Mouse (Mus musculus): ENCODE data around the gene Hspa4.
"Not testable (repeated sequence)": the region's sequence is repeated elsewhere in the genome, so short reads cannot be mapped to it uniquely, and the experiment has no call there.

Gene Hspa4

DNA sequence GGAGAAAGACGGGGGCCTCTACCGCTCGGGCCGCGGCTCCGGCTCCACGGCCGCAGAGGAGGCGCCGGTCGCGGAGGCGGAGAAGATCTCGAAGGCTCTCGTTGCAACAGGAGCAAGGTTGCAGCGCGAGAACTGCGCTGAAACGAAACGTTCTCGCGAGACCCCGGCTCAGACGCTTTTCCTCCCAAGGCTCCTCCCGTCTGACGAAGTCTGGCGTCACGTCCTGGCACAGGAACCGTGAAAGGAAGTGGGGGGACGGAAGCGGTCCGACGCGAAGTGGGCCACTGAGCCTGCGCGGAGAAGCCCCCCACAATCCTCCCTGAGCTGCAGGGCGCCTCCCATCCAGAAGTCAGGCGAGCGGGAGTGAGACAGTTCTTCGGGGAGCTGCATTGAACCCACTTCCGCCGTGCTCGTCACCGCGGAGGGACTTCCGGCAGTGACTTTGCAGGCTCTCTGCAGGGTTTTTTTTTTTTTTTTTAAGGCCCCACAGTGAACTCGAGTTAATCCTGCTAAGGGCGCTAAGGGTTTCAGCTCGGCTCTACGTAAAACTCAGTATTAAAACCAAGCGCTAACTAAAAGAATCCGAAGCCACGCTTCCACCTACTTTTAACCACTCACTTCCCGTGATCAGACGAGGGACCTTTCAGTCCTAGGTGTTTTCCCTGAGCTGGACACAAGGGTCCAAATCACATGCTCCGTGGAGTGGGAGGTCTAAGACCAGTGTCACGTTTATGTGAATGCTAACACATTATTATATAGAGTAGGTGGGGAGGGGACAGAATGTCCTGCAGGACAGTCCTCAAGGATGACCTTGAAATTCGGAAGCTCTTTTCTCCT is at the start of gene Hspa4:
TSS of gene Hspa4 (minus strand) at position 128 of the 837 bp plus-strand sequence.
- peak; percentile 99 for DNase-seq

DNA sequence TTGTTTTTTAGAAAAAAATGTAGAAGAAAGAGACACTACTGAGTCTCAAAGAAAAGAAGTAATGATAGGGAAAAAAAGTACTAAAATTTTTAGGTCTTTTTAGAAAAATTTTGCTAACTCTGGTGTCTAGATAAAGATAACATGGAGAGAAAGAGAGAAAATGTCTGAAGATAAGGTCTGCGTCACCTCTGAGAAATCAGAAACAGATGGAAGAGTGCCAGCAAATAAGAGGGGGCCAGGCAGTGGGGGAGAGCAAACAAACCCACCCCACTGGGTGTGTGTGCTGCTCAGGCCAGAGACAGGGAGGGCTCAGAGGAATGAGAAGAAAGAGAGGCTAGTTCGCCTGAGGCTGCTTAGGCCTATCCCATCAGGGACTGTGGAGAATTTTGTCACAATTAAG is 45.5 kb upstream of the Hspa4 start:
- DNase-seq = no peak

DNA sequence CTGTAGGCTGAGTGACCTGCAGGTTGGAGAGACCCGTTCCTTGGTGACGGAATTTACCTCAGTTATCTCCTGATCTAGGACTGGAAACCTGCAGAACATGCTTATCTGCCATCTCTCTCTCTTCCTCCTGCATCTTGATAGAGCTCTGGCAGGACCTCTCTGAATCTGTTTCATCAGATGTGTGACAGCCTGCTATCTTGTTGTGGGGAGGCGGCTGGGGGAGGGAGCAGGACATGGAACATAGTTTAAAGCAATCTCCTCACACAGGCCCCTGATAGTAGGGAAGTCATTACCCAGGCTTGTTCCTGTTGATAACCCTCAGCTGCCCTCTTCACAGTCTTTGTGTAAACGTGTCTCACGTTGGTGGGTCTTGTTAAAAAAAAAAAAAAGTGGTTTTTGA is 45.1 kb upstream of the Hspa4 start:
- DNase-seq = no peak

DNA sequence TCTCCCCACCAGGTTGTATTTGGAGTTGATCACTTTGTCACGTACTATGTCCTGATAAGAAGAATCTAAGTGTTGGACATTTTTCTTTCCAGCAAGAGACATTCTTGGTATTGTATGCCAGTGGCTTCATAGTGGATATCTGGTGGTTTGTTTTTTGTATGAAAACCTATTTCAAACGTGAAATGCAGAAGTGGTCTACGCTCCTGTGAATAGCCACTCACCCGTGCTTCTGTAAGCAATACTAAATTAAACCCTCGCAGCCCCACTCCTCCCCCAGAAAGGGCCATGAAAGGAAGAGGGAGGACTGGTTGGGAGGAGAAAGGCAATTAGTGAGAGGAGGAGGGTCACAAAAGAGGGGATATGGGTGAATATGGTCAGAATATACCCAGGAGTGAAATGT is 42.5 kb upstream of the Hspa4 start:
- DNase-seq = no peak

DNA sequence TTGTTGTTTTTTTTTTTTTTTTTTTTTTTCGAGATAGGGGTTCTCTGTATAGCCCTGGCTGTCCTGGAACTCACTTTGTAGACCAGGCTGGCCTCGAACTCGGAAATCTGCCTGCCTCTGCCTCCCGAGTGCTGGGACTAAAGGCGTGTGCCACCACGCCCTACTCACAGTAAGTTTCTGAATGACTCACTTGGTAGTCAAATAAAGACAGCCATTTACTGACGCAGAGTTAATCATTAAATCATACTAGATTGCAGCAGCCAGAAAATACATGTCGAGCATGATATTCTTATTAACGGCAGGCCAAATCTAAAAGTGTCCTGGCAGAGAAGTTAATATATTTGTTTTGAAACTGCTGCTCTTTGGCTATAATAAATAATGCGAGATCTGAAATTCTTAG is 40.8 kb upstream of the Hspa4 start:
- DNase-seq = not testable (repeated sequence)

DNA sequence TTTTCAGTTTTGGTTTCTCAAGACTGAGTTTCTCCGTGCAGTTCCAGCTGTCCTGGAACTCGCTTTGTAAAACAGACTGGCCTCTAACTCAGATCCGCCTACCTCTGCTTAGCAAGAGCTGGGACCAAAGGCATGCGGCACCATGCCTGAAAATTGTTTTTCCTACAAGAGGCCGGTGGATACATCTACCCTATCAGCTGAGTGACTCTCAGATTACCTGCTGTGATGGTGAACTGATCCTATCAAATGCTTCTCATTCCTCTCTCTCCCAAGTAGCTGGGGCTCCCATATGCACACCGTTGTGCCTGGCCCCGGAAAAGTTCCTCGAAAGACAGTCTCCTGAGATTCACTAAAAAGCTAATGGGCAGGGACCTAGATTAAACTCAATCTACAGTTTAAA is 37.4 kb upstream of the Hspa4 start:
- DNase-seq = no peak

DNA sequence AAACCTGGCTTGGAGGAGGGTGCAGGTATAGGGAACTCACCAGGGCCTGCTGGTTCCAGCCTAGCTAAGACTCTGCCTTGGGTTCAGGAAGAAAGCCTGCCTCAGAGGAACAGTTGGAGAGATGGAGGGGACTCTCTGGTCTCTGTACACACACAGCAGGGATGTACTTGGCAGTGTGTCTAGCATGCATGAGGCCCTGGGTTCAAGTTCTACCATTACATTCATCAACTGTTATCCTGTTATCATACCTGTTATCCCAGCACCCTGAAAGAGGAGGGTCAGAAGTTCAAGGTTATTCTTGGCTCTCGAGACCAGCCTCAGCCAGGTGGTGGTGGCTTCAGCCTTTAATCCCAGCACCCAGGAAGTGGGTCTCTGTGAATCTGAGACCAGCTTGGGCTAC is 36.7 kb upstream of the Hspa4 start:
- DNase-seq = no peak

DNA sequence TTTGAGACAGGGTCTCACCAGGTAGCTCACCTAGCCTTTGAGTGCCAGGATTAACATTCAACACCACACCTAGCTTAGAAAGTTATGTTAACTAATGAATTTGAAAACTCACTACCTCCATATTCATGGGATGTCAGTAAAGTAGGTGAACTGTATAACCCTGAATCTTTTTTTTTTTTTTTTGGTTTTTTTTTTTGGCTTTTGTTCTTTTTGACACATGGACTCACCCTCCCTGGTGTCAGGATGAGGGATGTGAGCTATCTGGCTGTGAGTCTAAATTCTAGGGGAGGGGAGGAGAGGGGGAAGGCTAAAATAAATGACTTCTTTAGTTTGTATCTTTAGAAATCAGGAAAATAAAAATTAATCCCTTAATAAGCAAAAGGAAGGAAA is 35.9 kb upstream of the Hspa4 start:
- DNase-seq = no peak

DNA sequence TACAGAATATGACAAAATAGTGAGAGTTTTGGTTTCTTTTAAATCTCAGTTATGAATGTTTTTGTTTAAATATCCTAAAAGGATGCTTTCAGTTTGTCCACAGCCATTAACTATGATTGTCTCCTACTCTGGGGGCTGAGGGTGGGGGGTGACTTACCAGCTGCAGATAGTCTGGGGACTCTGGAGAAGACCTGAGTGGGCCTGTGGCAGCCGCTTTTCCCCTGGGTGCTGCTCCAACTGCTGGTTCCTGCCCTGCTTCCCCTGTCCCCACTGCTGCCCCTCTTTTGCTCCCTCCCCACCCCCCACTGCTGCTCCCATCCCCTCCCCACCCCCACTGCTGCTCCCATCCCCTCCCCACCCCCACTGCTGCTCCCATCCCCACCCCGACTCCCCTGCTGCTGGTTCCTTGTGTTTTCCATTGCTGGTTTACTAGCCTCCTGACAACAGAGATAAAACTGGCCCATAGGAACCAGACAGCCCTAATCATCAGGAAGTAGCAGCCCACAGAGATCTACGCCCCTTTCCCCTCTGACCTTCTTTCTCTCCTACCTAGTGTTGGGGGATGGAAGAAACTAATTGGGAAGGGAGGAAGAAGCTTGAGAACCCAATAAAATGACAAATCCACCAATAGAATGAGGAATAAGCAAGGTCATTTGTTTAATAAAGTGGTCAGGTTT is 35.4 kb upstream of the Hspa4 start:
- DNase-seq = no peak

DNA sequence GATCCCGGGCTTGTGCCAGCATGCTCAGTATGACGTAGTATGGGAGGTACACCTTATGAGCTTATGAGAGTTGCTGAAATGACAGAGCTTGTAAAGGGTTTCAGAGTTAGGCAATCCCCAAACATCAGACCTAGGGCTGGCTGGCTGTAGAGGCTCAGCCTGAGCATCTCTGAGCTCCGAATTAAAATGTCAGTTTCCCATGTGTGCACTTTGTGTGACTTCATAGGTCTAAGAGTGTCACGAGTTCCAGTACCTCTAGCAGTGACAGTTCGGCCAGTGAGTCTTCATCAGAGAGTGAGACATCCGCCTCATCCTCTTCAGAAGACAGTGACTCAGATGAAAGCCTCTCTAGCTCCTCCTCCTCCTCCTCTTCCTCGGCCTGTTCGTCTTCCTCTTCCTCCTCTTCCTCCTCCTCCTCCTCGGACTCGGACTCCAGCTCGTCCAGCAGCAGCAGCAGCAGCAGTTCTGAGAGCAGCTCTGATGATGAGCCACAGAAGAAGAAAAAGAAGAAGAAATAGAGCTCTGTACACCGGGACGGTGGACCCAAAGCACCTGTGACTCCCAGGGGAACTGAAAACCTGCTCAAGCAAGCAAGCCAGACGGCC is 31.9 kb upstream of the Hspa4 start:
- no peak for DNase-seq

DNA sequence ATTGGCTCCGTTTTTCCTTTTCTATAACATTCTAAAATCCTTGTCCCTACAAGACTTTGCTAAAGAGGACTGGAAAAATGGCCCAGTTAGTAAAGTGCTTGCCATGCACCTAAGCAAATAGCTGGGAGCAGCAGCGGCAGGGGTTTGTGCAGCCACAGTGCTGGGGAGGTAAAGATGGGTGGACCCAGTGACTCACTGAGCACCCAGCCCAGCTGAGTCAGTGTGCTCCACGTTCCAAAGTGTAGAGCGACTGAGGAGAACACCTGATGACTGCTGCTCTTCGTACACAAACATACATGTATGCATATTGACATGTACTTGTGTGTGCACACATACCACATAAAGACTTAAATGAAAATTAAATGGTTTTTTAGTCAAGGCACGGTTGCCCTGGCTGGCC is 30.9 kb upstream of the Hspa4 start:
- DNase-seq = no peak

DNA sequence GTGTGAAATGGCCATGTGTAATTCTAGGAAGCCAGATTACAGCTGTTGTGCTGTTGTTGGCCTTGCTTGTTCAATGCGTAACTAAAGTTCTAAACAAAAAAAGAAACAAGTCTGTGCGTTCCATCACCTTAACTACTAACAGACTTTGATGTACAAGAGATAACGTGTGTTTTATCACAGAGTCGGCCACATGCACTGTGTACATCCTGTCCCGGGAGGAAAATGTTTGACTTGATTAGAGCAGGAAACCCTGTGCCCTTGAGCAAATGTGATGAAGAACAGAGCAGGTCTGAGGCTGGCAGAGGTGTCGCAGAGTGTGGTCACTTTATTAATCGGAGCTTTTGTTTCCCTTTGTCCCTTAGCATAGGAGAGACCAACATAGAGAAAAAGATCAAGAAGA is 30.1 kb upstream of the Hspa4 start:
- DNase-seq = no peak

DNA sequence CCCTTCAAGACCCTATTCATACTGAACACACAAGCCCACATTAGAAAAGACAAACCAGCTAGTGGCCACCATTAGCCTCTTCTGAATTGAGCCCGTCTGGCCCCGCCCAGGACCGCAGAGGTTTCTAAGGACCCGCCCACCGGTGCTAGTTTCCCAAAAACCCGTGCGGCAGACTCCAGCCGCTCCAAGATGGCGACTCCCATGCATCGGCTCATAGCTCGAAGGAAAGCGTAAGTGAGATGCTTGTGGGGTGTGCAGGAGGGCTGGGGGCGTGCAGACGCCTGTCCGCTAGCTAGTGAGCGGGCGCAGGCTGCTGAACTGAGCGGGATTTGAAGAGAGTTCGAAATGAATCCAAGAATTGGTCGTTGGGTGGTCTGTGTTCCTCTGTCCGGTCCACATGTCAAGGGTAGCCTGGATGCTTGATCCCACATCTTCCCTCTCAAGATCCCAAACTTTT is 24.3 kb upstream of the Hspa4 start, which contains the start of gene Zcchc10:
TSS of gene Zcchc10 (plus strand) at position 168 of the 457 bp plus-strand sequence.
- DNase-seq = peak; percentile 85

DNA sequence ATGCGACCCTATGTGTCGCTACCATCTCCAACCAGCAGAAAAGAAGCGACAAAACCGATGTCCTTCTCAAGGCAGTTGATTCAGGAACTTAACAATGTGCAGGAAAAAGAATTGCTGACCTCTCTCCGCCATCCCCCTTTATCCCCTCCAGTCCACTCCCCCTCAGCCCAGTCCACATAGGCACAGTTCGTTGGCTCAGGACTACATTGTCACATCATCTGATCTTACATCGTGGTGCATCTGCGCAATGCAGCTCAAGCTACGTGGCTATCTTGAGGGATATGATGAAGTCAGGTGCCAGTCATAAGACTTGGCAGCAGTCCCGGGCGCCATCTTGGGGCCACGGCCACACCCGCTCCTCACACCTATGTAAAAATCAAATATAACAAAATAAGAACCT is 19.6 kb upstream of the Hspa4 start:
- not testable (repeated sequence) for DNase-seq

DNA sequence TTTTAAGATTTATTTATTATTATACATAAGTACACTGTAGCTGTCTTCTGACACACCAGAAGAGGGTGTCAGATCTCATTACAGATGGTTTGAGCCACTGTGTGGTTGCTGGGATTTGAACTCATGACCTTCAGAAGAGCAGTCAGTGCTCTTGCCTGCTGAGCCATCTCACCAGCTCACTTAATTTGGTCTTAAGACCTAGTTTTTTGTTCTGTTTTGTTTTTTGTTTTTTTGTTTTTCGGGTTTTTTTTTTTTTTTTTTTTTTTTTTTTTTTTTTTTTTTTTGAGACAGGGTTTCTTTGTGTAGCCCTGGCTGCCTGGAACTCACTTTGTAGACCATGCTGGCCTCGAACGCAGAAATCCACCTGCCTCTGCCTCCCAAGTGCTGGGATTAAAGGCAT is 18.3 kb upstream of the Hspa4 start:
- not testable (repeated sequence) for DNase-seq

DNA sequence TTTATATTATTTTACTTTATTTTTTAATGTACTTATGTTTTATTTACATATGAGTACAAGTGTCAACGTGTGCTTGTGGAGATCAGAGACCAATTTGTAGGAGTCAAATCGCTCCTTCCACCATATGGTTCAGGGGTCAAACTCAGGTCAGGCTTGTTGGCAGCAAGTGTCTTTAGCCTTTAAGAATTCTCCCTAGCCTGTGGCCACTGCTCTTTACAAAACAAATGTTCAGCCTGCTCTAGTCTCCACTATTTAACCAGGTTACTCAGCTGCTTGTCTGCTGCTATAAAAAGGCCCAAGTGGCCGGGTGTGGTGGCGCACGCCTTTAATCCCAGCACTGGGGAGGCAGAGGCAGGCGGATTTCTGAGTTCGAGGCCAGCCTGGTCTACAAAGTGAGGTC is 17.8 kb upstream of the Hspa4 start:
- DNase-seq = no peak

DNA sequence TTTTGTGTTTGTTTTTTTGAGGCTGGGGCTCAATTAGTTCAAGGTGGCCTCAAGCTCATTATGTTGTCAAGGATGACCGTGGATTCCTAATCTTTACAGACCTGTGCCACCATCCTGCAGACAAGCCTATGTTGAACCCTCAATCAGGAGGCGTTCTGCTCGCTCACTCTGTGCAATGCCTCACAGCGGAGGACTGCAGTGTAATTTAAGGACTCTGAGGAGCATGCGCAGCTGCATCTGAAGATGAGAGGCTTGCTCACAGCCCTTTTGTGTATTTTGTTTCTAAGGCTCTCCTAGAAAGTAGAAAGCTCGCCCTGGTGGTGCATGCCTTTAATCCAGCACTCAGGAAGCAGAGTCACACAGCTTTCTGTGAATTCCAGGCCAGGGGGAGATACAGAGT is 16.7 kb upstream of the Hspa4 start:
- DNase-seq = no peak

DNA sequence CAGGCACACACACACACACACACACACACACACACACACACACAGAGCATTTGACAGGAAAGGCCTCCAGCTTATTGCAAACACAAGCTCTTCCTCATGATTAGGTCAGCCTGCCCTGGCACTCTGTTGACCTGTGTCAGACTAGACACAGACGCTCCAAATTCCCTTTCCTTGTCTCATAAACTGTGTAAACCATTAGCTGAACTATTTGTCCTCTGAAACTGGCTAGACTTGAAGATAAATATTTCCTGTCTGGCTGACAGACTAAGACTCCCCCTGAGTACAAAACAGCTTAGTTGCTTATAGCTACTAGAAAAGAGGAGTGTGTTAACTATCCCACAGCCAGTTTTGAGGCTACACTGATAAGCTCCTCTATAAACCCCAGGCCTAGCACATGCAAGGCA is 14.5 kb upstream of the Hspa4 start:
- DNase-seq = no peak

DNA sequence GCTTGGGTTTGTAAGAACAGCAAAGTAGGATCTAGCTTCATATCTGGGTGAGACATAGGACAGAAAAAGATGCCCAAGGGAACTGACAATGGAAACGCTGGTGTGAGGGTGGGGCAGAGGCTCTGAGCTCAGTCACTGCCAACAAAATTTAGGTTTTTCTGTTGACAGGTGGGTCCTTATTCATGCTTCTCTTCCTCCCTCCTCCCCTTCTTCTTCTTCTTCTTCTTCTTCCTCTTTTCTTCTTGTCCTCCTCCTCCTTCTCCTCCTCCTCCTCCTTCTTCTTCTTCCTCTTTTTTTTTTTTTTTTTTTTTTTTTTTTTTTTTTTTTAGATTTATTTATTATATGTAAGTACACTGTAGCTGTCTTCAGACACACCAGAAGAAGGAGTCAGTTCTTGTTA is 12.6 kb upstream of the Hspa4 start:
- not testable (repeated sequence) for DNase-seq

DNA sequence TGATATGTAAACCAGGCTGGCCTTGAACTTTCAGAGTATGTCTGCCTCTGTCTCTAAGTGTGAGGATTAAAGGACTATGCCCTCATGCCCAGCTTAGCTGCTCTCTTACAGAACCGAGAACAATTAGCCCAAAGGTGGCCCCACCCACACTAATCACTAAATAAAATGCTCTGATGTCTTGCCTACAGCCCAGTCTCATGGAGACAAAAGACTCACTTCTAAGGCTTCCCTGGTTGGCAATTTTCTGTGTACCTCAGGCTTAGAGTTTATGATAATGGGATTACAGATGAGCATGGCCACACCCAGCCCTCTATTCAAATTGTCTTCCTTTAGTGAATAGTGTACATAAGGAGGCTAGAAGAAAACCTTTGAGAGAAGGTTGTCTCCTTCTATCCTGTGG is 11.1 kb upstream of the Hspa4 start:
- no peak for DNase-seq

DNA sequence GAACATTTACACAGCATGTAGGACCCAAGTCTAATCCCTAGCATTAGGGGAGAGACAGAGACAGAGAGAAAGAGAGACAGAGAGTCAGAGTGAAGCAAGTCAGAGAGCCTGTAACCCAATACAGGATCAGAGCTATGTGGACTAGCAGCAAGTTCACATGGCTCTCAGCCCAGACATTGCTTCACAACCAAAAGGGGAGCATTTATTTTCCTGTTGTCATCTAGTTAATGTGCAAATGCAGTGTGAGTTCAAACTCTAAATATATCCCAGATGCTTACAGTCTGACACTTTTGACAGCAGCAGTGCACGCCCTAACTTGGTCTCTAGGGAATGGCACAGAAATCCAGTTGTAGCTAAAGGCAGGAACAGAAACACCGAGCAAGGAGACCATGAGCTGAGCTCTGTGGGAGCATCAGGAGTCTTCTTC is 8.6 kb upstream of the Hspa4 start:
- DNase-seq = no peak

DNA sequence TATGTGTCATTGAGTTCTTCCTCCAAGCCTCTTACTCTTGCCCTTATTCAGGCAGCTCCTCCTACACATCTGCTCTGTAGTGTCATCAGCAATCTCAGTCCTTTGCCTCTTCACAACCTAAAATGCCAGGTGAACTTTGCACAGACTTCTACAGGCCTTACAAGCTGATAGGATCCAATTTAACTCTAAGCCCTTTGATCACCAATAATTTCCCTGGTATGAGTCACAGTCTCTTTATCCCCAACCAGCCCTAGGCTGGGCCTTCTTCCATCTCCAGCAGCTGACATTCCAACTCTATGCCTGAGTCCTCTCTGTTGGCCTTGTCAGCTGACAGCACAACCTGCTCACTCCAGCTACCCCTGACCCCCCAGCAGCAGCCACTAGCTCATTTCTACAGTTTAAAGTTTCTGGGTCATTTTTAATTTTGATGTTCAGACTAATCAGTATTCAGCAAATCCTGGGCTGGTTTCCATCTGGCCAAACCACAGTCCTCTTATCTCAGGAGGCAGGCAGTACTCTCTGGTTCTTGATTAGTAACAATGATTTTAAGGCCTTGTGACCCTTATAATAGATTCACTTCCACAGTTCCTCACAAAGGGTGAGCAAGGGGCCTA is 8.1 kb upstream of the Hspa4 start:
- no peak for DNase-seq

DNA sequence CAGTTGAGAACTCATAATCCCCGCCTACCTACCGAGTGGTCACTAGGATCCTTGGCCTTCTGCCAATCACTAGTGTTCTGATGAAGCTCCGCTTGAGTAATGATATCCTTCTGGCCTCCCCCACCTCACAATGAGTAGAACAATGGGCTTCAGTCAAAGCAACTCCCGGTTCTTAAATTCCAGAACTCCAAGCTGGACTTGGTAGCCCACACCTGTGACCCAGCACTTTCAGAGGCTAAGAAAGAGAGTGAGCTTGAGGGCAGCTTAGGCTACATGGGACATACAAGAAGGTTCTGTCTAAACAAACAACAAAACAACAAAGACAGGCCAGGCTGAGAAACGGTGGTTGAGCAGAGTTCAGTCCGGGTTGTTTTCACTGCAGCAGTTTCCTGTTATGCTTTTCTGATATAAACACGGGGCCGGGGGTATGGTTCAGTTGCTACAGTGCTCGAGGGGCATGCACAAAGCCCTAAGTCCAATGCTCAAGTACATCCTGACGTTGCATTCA is 7.4 kb upstream of the Hspa4 start:
- DNase-seq = no peak

All from right cerebral cortex, postnatal 25 days (tissue).